Mouse (Mus musculus) spleen, postnatal 14 days (tissue): ENCODE data around the gene Trim26.
"Not testable (repeated sequence)": the region's sequence is repeated elsewhere in the genome, so short reads cannot be mapped to it uniquely, and the experiment has no call there.

Source experiments
- DNase-seq, 2 experiments: peaks; one replicate each; pipeline ENCODE4 v3.0.0; 2021 to 2022; ENCODE audit warnings: low spot score in 2 of 2

Trim26 gene

GRCm38 (mm10) chr17:36836874-36837647 is at the start of gene Trim26:
Gene Trim26 (plus strand): TSS chr17:36837134.
- DNase-seq, result peak; percentile 93 to 97

GRCm38 (mm10) chr17:36788351-36788750 is 48.6 kb upstream of the Trim26 start:
- no peak for DNase-seq

- peak in 1 of 2 experiments; percentile 35 for DNase-seq
Observed at GRCm38 (mm10) chr17:36788801-36789200, 48.1 kb upstream of the Trim26 start.

GRCm38 (mm10) chr17:36799493-36799892 is 37.4 kb upstream of the Trim26 start:
- DNase-seq, result no peak

- not testable (repeated sequence) for DNase-seq
Observed at GRCm38 (mm10) chr17:36799921-36800462, 36.9 kb upstream of the Trim26 start.

GRCm38 (mm10) chr17:36811871-36812270 is 25.1 kb upstream of the Trim26 start, which contains the start of gene H2-M10.6:
Gene H2-M10.6 (plus strand): TSS chr17:36812171.
- no peak for DNase-seq

- peak; percentile 35 to 40 for DNase-seq
Observed at GRCm38 (mm10) chr17:36824005-36824404, 12.9 kb upstream of the Trim26 start.

- no peak for DNase-seq
Observed at GRCm38 (mm10) chr17:36825525-36825924, 11.4 kb upstream of the Trim26 start.

GRCm38 (mm10) chr17:36826002-36826401 is 10.9 kb upstream of the Trim26 start:
- DNase-seq, result peak; percentile 48 to 75

- DNase-seq, result no peak
Observed at GRCm38 (mm10) chr17:36828488-36828887, 8.4 kb upstream of the Trim26 start.

GRCm38 (mm10) chr17:36830470-36830869 is 6.5 kb upstream of the Trim26 start:
- DNase-seq, result no peak

- DNase-seq, result no peak
Observed at GRCm38 (mm10) chr17:36832694-36833093, 4.2 kb upstream of the Trim26 start.

- DNase-seq, result peak in 1 of 2 experiments; percentile 50
Observed at GRCm38 (mm10) chr17:36835591-36836426, 1.1 kb upstream of the Trim26 start.

- DNase-seq, result no peak
Observed at GRCm38 (mm10) chr17:36836427-36836812, 514 bp upstream of the Trim26 start.

- no peak for DNase-seq
Observed at GRCm38 (mm10) chr17:36839001-36839400, 2.1 kb downstream of the Trim26 start.

GRCm38 (mm10) chr17:36839931-36840330 is 3.0 kb downstream of the Trim26 start:
- DNase-seq, result no peak

- no peak for DNase-seq
Observed at GRCm38 (mm10) chr17:36840961-36841445, 4.1 kb downstream of the Trim26 start.

- DNase-seq, result no peak
Observed at GRCm38 (mm10) chr17:36843696-36844095, 6.8 kb downstream of the Trim26 start.

GRCm38 (mm10) chr17:36844286-36844719 is 7.4 kb downstream of the Trim26 start:
- DNase-seq, result no peak

GRCm38 (mm10) chr17:36844725-36845124 is 7.8 kb downstream of the Trim26 start:
- no peak for DNase-seq

- no peak for DNase-seq
Observed at GRCm38 (mm10) chr17:36848911-36849310, 12.0 kb downstream of the Trim26 start.

- no peak for DNase-seq
Observed at GRCm38 (mm10) chr17:36849992-36850391, 13.1 kb downstream of the Trim26 start.
